Mouse (Mus musculus) erythroblast, adult 5-6 weeks (primary cell): ENCODE measurements around the gene Syne1. TPM values are rescaled to one million over a fixed set of nuclear protein-coding genes. Genes with fewer than 3 reads are reported as not detected.

ENCODE experiments used
- ATAC-seq: replicated peaks from 2 replicates; pipeline ENCODE4 v1.8.0; 2016; ENCODE audit warnings: moderate number of reproducible peaks, mild to moderate bottlenecking, moderate TSS enrichment, inconsistent platforms; ENCODE audit not compliant: poor library complexity, low FRiP score, severe bottlenecking
- total RNA-seq, 2 experiments: library from RNA; stranded (forward) in 1 of 2; stranded (reverse) in 1 of 2; fragments of 150-400 nt in 1 of 2; fragments of 200-764, 138-1000 nt in 1 of 2; gene quantifications; 2 replicates each; pipeline versions ENCODE4 v1.2.3 to v1.2.4; 2015 to 2017; ENCODE audit warnings: low replicate concordance in 2 of 2

Gene Syne1
- total RNA-seq, 2 experiments from 2014 or later, result 49.9 to 50.5 TPM

- no peak for ATAC-seq
Measured at GRCm38 (mm10) chr10:5322562-5322961, 228.7 kb downstream of the Syne1 start.

- peak; percentile 69; the same call in 1 of the 2 replicates for ATAC-seq
Measured at GRCm38 (mm10) chr10:5317602-5318001, 233.7 kb downstream of the Syne1 start.

GRCm38 (mm10) chr10:5312437-5312836 is 238.8 kb downstream of the Syne1 start:
- no peak for ATAC-seq

- ATAC-seq, result no peak
Measured at GRCm38 (mm10) chr10:5309961-5310713, 241.1 kb downstream of the Syne1 start.

- ATAC-seq, result no peak
Measured at GRCm38 (mm10) chr10:5309398-5309797, 241.9 kb downstream of the Syne1 start.

- ATAC-seq, result no peak
Measured at GRCm38 (mm10) chr10:5305555-5305954, 245.7 kb downstream of the Syne1 start.

- no peak for ATAC-seq
Measured at GRCm38 (mm10) chr10:5295291-5295891, 255.9 kb downstream of the Syne1 start.

- ATAC-seq, result no peak
Measured at GRCm38 (mm10) chr10:5289575-5289909, 261.7 kb downstream of the Syne1 start.

- no peak for ATAC-seq
Measured at GRCm38 (mm10) chr10:5288716-5289574, 262.3 kb downstream of the Syne1 start.

- no peak for ATAC-seq
Measured at GRCm38 (mm10) chr10:5288262-5288661, 263.0 kb downstream of the Syne1 start.

- ATAC-seq, result no peak
Measured at GRCm38 (mm10) chr10:5275769-5276168, 275.5 kb downstream of the Syne1 start.

- ATAC-seq, result no peak
Measured at GRCm38 (mm10) chr10:5270641-5271040, 280.6 kb downstream of the Syne1 start.

- no peak for ATAC-seq
Measured at GRCm38 (mm10) chr10:5264418-5264817, 286.9 kb downstream of the Syne1 start.

GRCm38 (mm10) chr10:5262636-5263035 is 288.6 kb downstream of the Syne1 start:
- no peak for ATAC-seq

- no peak for ATAC-seq
Measured at GRCm38 (mm10) chr10:5256686-5257085, 294.6 kb downstream of the Syne1 start.

- ATAC-seq, result no peak
Measured at GRCm38 (mm10) chr10:5253752-5254151, 297.5 kb downstream of the Syne1 start.

- ATAC-seq, result no peak
Measured at GRCm38 (mm10) chr10:5250702-5251101, 300.6 kb downstream of the Syne1 start.

GRCm38 (mm10) chr10:5239680-5240079 is 311.6 kb downstream of the Syne1 start:
- ATAC-seq, result no peak

GRCm38 (mm10) chr10:5236926-5237325 is 314.4 kb downstream of the Syne1 start:
- ATAC-seq, result no peak

GRCm38 (mm10) chr10:5236171-5236570 is 315.1 kb downstream of the Syne1 start:
- ATAC-seq, result no peak
